Mouse (Mus musculus) CD4-positive, CD25-positive, alpha-beta regulatory T cell, adult 4 months (primary cell): ENCODE data around the gene Elf4. TPM values are rescaled to one million over a fixed set of nuclear protein-coding genes. Genes with fewer than 3 reads are reported as not detected.

Source experiments
- ATAC-seq: one replicate; pipeline ENCODE4 v1.8.0; 2017
- polyA plus RNA-seq, 2 experiments: library from polyadenylated mRNA; unstranded; fragments of 100-300 nt; shearing (Covaris generic); gene quantifications; one replicate each; pipeline ENCODE4 v1.2.1; 2017

Gene Elf4
- 10 to 100 TPM; 24.7 to 25.4 TPM for polyA plus RNA-seq

- ATAC-seq: peak; percentile 85
Observed at GRCm38 (mm10) chrX:48462754-48463507, at the start of gene Elf4. Gene Elf4, minus strand, starts transcription at chrX:48463132.

DNA sequence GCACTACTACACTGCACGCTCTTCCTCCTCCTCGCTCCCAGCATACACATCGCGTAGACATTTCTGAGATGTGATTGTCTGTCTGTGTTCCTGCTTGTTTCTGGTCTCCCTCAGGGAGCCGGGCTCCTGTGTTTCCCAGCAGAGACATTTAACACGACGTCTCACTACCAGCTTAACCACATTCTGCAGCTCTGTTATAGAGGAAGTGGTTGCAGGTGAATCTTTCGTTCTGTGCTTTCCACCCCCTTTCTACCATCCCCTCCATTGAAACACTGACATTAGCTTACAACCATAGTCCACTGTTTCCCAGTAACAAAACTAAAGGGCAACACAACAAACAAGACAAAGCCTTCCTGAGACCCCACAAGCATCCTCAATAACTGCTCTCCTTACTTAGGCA lies 30.8 kb upstream of the Elf4 start:
- peak; percentile 58 for ATAC-seq

DNA sequence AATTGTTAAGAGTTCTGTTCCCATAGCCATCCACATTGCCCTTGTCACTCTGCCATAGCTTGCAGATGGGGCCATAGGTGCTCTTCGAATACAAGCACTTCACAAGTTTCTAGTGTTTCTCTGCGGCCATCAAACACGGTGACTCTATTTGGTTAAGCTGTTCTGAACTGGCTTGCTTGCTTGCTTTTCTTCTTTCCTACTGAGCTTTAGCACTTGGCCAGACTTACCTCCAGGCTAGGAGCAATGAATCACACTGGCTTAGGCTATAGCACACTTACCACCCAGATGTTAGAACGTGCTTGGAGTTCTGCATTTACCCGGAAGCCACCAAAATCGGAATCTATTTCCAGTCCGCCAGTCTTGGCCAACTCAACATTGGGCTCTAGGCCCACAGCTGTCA lies 18.8 kb upstream of the Elf4 start:
- no peak for ATAC-seq

DNA sequence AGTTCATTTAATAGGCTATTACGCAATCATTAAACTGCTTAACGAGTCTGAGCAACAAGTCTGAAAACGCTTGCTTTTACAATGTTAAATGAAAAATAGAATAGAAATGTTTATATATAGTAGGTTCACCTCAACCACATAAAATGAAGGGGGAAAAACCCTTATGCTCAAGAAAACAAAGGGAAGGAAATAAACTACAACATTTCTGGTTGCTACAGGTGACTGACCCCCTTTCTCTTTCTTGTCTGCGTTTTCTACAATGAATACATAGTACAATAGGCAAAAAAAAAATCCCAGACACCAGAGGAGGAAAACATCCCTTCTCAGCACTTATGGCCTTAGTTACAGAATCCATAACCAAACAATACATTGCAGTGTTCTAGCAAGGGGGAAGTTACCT lies 18.2 kb upstream of the Elf4 start:
- ATAC-seq: peak; percentile 75

- no peak for ATAC-seq
Observed at GRCm38 (mm10) chrX:48467355-48467946, 4.5 kb upstream of the Elf4 start.

- no peak for ATAC-seq
Observed at GRCm38 (mm10) chrX:48466174-48466573, 3.2 kb upstream of the Elf4 start.

GRCm38 (mm10) chrX:48464436-48464835 lies 1.5 kb upstream of the Elf4 start:
- ATAC-seq: no peak

GRCm38 (mm10) chrX:48463636-48464035 lies 704 bp upstream of the Elf4 start:
- ATAC-seq: no peak

DNA sequence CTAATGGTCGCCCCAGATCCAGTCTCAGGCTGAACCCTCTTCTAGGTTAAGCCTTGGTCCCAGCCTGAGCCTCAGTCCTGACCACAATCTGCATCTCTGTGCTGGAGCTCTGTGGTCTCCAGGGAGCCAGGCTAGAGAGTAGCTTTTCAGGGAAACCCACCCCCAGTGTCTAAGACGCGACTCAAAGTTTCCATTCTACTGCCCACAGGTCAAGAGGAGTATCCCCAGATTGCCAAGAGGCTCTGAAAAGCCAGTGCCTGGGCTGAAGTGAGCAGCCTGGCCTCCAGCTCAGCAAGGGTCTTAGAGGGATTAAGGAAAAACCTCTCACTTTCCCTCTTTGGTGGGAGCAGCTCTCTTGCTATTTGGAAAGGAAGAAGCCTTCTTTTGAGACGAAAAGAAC lies 635 bp downstream of the Elf4 start:
- ATAC-seq: no peak

- ATAC-seq: no peak
Observed at GRCm38 (mm10) chrX:48461006-48461405, 1.9 kb downstream of the Elf4 start.

GRCm38 (mm10) chrX:48460496-48460895 lies 2.4 kb downstream of the Elf4 start:
- ATAC-seq: no peak

DNA sequence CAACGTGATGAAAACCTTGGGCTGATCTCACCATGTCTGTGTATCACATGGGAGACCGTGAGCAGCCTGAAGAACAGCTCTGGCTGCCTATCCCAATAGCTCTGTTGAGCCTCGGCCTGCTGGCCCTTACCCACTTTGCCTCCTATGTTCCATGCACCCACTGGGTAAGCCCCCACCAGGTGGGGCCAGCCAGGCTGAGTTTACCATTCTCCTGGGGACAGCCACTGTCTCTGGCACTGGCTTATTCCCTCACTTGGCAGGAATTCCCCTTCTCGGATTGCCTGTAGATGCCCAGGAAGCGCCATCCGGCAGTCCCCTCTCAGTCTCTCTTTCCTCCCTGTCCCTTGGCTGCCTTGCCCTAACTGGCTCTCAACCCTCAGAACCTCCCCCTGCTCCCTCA lies 6.0 kb downstream of the Elf4 start:
- no peak for ATAC-seq

DNA sequence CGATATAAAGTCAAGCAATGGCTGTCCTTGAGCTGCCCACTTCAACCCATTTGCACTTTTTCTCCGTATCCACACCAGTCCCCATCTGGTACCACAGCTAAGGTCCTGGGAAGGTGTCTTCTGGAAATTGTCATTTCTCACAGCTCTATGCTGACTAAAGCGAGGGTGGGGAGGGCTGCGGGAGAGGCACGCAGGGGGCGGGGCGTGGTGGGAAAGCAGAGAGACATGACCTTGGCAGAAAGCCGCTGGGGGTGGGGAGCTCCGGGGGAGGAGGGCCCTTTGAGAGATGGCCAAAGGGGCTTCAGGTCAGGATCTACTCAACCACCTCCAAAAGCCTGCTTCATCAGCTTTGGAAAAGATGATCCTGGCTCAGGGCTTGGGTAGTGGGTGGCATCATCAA lies 7.9 kb downstream of the Elf4 start:
- no peak for ATAC-seq

GRCm38 (mm10) chrX:48454495-48454878 lies 8.4 kb downstream of the Elf4 start:
- ATAC-seq: peak; percentile 46

- peak; percentile 86 for ATAC-seq
Observed at GRCm38 (mm10) chrX:48453736-48454494, 9.0 kb downstream of the Elf4 start.

DNA sequence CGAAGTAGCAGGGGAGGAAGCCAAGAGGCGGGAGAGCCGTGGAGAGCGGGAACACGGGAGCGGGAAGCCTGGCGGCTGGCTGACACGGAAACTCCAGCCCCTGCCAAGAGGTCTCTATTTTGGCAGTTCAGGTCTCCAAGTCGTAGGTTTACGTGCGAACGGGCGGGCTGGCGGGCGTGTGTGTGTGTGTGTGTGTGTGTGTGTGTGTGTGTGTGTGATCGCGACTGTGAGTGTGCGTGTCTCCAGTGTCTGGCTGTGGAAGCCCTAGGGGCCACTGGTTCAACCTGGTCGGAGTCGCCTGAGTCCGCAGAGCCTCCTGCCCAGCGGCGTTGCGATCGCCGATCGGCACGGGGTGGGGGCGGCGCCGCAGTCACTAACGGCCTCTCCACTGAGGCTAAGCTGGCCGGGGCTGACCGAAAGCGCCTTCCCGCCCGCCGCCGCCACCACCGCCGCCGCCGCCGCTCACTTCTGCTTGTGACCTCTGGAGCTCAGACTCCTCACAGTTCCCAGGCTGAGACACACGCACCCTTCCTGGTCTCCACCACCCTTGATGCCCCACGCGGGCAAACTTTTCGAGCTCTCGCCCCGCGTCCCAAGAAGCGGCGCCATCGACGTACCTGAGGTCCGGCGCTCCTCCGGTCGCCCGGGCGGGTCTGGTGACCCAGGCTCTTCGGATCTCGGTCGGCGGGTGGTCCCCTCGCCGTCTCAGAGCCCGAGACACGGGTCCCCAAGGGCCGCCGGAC lies 9.8 kb downstream of the Elf4 start:
- ATAC-seq: no peak

- no peak for ATAC-seq
Observed at GRCm38 (mm10) chrX:48452231-48452890, 10.6 kb downstream of the Elf4 start.

GRCm38 (mm10) chrX:48449646-48450045 lies 13.3 kb downstream of the Elf4 start:
- no peak for ATAC-seq

DNA sequence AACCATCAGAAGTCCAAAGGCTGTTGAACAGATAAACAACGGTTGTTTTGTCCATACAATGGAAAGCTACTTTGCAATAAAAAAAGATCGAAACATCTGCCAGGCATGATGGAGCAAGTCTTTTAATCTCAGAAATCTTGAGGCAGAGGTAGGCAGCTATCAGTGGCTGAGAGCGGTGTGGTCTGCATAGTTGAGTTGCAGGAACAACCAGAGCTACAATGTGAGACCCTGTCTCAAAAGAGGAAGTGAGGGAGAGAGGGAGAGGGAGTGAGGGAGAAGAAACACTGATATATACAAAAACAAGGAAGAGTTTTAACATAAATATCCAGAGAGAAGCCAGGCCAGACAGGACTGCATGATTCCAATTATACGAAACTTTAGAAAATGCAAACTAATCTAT lies 18.3 kb downstream of the Elf4 start:
- no peak for ATAC-seq

- ATAC-seq: no peak
Observed at GRCm38 (mm10) chrX:48441954-48442353, 21.0 kb downstream of the Elf4 start.

- ATAC-seq: no peak
Observed at GRCm38 (mm10) chrX:48441548-48441947, 21.4 kb downstream of the Elf4 start.

DNA sequence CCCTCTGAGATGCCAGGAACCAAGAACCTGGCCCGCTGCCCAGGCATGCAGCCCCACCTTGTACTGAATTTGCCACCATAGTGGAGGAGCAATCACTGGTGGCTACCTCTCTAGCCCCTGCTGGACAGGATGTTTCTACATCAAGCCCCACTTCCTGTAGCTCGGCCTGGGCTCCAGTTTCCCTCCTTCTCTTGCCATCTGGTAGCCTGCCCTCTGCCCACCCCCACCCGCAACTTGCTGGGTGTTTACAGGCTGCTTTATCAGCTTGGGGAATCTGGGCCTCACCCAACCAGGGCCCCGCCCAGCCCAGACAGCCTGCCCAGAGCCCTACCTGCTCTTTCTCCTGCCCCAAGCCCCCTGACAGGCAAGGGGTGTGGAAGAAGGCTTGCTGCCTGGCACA lies 23.9 kb downstream of the Elf4 start:
- ATAC-seq: peak; percentile 68
